Mouse (Mus musculus) frontal cortex, postnatal 14 days (tissue): ENCODE data around the gene Tiam1.

Source experiments
- DNase-seq, 2 experiments: peaks; one replicate each; pipeline ENCODE4 v3.0.0; 2022; ENCODE audit warnings: low spot score in 2 of 2

The Tiam1 gene

GRCm38 (mm10) chr16:89993991-89994825 lies 149.4 kb downstream of the Tiam1 start:
- DNase-seq = no peak

- no peak for DNase-seq
Measured at GRCm38 (mm10) chr16:89993506-89993905, 150.1 kb downstream of the Tiam1 start.

- DNase-seq = no peak
Measured at GRCm38 (mm10) chr16:89991701-89992152, 151.8 kb downstream of the Tiam1 start.

- no peak for DNase-seq
Measured at GRCm38 (mm10) chr16:89990288-89990955, 153.1 kb downstream of the Tiam1 start.

- DNase-seq = no peak
Measured at GRCm38 (mm10) chr16:89989816-89990215, 153.8 kb downstream of the Tiam1 start.

- no peak for DNase-seq
Measured at GRCm38 (mm10) chr16:89986672-89987362, 156.8 kb downstream of the Tiam1 start.

- no peak for DNase-seq
Measured at GRCm38 (mm10) chr16:89985702-89986481, 157.7 kb downstream of the Tiam1 start.

- DNase-seq = no peak
Measured at GRCm38 (mm10) chr16:89980075-89980744, 163.4 kb downstream of the Tiam1 start.

- DNase-seq = no peak
Measured at GRCm38 (mm10) chr16:89975441-89975840, 168.1 kb downstream of the Tiam1 start.

GRCm38 (mm10) chr16:89973814-89974712 lies 169.5 kb downstream of the Tiam1 start:
- no peak for DNase-seq

GRCm38 (mm10) chr16:89972854-89973487 lies 170.6 kb downstream of the Tiam1 start:
- no peak for DNase-seq

- DNase-seq = no peak
Measured at GRCm38 (mm10) chr16:89972018-89972417, 171.6 kb downstream of the Tiam1 start.

GRCm38 (mm10) chr16:89968058-89968457 lies 175.5 kb downstream of the Tiam1 start:
- peak in 1 of 2 experiments; percentile 37 for DNase-seq

- DNase-seq = no peak
Measured at GRCm38 (mm10) chr16:89962876-89963275, 180.7 kb downstream of the Tiam1 start.

- DNase-seq = no peak
Measured at GRCm38 (mm10) chr16:89960904-89961303, 182.7 kb downstream of the Tiam1 start.

- DNase-seq = peak; percentile 36 to 50
Measured at GRCm38 (mm10) chr16:89960186-89960878, 183.2 kb downstream of the Tiam1 start.

- no peak for DNase-seq
Measured at GRCm38 (mm10) chr16:89958982-89959381, 184.6 kb downstream of the Tiam1 start.

GRCm38 (mm10) chr16:89958030-89958429 lies 185.5 kb downstream of the Tiam1 start:
- DNase-seq = no peak

GRCm38 (mm10) chr16:89954525-89954924 lies 189.0 kb downstream of the Tiam1 start:
- no peak for DNase-seq
